Mouse (Mus musculus) kidney, adult 11 months (tissue): ENCODE measurements around the gene Tgfbr2.
A peak's percentile ranks its signal among the peaks of the same experiment; 100 is the strongest.

Source experiments
- DNase-seq: peaks from one replicate; pipeline ENCODE4 v3.0.0; 2022

Gene Tgfbr2

DNA sequence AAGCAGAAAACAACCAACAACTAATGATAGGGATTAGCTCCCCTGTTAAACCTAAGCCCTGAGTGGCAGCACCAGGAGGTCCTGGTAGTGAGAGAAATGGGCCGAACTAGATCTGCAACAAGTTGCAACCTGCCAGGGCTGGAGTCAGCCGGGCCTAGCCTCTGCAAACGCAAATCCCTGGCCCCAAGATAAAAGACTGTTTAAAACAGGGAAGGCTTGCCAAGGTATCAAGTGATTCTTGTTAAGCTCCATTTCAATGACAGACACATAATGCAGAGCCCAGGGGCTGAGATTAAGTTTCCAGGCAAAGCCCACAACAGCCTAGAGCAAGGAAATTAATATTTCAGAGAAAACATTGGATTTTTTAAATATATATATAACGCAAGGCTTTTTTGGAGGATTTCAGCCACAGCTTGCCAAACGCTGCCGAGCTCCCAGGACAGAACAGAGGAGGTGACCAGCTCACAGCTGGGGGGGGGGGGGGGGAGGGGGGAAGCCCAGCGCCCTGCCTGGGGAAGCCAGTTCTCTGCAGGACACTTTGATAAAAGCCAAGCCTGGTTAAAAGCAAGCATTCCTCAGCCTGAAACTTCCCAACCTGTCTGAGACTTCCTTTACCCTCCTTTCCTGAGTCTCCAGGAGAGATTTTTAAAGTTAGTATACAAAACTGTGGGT, 24.3 kb downstream of the Tgfbr2 start:
- DNase-seq = peak; percentile 31

DNA sequence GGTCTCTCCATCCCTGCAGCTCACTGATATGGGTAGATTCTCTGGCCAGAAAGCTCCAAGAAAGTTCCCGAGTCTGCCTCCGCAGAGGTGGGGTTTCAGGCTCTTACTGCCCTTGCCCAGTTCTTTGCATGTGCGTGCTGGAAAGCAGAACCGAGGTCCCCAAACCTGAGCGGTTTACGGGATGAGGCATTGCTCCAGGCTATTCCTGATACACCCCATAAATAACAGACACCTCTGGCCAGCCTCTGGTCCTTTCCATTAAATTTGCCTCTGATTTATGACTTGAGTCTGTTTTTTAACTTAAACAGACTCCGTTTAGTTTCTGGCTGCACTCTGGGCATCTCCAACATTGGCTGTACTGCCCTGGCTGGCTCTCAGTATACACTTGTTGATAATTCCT, 26.4 kb downstream of the Tgfbr2 start:
- no peak for DNase-seq

DNA sequence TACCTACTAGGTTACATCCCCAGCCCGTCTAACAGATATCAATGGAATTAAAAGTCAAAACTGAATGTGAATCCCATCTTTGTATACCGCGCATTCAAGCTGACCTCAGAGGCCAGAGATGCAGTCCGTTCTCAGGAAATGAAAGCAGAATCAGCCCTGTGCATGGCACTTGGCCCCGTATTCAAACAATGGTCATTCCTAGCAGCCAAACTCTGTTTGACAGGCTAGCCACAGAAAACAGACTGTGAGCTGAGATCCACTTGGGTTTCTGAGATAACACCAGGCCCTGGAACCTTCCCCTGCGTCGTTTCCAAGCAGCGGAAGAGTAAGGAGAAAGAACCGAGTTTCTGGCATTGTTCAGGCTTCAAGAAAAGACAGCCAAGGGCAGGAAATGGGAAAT, 28.9 kb downstream of the Tgfbr2 start:
- peak; percentile 29 for DNase-seq

DNA sequence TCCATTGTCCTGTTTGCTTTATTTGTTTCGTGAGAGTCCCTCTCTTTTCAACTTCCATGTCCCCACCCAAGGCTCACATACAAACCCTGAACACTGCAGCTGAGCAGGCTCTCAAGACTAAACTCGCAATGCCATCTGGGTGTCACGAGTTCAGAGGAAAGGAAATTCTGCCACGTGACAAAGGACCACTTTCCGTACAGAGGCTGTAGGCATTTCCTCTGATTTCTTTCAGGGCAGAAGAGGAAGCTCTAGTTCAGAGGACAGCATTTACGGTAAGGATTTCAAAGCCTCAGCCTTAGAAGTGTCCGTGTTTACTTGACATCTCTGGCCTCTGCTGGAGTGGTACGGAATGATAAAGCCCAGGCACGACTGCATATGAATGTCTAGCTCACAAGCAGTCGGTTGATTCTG, 29.9 kb downstream of the Tgfbr2 start:
- peak; percentile 48 for DNase-seq

DNA sequence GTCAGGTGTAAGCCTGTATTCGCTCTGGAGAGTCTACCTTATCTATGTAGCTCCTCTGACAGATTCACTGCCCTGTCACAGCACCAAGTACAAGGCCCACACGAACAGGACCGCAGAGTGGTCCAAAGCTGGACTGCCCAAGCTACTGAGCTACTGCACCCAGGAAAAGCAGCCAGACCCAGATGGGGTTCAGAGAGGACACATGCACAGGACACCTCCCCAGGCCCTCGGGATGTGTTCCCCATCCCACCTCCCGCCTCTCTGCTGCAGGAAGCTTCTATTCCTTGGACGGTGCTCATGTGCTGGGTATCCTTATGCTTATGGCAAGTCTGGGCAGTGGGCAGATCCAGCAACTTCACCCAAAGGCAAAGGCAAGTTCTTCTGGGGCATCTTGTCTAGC, 34.7 kb downstream of the Tgfbr2 start:
- no peak for DNase-seq

DNA sequence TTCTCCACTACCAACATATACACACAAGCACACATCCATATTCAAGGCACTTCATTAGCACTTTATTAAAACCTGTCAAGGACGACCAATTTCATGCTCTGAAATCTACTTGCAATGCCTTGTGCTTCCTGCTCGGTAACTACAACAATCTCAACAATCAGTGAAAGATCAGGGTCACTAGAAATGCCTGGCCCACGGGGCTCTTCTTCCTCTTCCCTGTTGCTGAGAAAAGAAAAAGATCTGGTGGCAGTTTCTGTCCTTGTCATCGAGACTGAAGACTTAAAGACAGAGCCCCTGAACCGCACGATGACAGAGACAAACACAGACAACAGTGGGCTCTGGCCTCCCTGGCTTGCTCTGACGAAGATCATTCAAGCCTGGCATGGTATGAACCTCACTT, 35.6 kb downstream of the Tgfbr2 start:
- no peak for DNase-seq

DNA sequence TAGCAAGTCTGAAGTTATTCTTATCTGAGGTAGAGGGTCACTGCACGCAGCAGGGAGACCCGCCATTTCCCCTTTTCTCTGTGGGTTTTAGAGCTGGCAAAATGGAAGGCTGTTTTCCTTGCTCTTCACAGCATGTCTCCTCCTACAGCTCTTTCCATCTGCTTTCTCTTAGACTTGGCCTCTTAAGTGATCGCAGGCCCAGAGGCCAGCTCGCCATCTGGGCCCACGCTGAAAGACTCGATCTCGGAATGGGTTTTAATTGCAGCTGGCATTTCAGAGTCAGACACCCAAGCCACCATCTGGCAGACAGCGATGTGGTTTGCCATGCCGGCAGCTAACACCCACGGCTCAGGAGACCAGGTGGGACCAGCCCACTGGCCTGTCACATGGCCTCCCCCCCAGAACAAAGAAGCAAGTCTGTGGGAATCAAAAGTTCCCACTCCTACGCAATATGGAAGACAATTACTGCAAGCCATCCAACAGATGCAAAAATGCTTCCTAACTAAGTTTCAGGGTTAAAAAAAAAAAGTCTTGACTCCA, 36.5 kb downstream of the Tgfbr2 start:
- DNase-seq = no peak

DNA sequence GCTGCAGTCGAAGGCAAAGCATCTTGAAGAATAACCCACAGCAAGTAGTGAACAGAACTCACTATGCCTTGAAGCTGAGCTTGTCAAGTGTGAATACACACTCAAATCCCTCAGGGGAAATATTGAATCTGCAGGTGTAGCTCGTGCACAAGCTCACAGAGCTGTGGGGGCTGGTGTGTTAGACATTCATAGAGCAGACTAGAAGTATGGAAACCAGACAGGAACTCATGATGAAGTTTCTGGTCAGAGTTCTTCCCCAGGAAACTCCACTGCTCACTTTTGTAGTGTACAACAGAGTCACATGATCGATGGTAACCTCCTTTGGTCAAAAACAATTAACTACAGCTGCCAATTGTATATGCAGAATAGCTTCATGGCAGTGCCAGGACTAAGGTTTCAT, 37.5 kb downstream of the Tgfbr2 start:
- DNase-seq = no peak

DNA sequence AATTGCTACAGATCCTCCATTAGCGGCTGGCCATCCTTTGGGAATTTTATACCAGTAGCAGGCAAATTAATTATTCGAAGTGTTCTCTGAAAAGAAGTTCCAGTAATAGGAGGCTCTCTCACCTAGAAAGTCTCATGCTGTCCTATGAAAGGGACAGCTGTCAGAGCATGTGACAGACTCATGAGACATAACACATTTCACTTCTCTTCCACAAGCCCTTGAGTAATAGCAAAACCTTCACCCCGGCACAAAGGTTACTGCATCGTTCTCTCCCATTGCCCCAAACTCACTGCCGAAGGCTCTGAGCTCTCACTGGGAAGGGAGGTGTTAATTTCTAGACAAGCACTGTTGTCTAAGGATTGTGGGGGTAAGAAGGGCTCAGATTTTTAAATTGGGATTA, 38.3 kb downstream of the Tgfbr2 start:
- no peak for DNase-seq

DNA sequence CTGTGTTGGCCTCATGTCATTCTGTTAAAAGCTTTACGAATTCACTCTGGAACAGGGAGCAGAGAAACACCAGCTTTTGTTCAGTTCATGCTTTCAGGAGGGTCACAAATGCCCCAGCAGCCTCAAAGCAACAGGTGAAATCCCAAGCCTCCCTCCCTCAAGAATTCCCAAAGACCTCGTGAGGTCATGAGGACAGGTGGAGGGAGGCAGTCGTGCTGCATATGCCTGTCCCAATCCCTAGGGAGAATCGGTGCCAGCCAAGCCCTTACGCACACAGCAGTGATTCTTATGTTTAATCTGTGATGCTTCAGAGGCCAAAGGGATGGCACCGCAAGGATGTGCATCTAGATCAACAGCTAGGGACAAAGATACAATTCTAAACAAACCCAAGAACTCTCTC, 39.0 kb downstream of the Tgfbr2 start:
- no peak for DNase-seq

DNA sequence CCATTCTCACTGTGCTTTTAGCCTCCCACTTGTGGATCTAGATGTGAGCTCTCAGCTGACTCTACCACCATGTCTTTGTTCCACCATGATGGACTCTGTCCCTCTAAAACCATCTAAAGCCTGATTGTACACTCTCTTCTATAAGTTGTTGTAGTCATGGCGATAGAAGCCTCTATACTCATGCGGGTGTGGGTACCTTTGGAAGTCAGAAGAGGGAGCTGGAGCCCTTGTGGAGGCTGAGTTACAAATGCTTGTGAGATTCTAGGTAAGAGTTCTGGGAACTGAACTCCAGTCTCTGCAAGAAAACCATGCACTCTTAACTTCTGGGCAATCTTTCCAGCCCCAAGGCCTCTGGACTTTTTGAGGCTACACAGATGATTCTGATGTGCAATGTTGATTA, 40.7 kb downstream of the Tgfbr2 start:
- DNase-seq = no peak

DNA sequence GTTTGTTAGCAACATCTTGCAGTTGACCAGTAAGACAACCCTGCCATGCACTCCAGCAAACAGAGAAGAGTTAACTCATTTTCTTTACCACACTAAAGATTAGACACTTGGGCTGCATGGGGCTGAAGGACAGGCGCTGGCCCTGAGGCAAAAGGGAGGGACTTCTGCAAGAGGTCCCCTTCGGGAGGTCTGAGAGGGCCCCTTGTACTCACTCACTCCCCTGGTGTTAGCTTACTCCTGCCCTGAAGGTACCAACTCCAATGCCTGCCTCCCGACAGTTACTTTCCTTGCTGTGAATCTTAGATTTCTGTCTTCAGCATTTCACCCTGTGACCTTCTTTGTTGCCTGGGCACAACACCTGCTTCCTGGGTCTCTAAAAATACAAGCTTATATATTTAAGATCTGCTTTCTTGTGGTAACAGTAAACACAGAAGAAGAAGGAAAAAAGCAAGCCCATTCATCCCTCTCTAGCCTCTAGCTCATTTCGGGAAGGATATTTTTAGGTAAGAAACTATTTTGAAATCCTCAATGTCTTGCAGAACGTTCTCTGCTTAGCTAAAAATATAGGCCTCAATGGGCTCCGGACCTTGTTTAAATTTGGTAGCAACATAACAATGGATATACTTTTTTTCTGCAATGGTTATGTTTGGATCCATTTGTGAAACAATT, 41.7 kb downstream of the Tgfbr2 start:
- no peak for DNase-seq

DNA sequence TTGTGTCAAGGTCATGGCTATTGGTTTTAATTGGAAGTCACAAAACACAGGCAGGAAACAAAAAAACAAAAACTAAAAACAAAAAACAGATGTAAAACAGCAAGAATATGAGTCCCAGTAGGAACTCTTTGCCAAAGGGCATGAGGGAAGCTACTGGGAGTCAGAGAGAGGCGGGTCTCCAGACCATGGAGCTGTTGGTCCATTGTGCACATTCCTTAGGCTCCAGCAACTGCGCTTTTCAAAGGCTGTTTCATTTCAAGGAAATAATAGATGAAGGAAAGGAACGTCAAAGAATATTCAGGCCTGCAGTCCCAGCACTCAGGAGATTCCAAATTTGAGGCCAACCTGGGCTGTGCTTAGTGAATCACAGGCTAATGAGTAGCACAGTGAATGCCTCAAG, 46.3 kb downstream of the Tgfbr2 start:
- no peak for DNase-seq

DNA sequence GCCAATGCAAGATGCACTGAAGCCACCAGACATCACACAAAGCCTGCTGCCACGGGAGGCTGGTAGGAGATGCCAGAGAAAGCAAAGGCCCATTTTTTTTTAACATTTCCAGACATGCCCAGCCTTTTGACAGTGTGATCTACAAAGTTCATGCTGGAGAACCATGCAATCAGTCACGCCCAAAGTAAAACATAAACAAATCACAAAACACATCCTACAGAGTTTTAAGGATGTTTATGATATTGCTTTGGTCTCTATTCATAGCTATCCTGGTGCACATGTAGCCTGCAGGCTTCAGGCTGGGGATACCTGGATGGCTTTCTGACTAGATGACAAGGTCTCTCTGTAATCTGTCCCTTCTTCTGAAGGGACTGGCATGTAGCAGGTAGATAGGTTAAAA, 46.8 kb downstream of the Tgfbr2 start:
- no peak for DNase-seq

DNA sequence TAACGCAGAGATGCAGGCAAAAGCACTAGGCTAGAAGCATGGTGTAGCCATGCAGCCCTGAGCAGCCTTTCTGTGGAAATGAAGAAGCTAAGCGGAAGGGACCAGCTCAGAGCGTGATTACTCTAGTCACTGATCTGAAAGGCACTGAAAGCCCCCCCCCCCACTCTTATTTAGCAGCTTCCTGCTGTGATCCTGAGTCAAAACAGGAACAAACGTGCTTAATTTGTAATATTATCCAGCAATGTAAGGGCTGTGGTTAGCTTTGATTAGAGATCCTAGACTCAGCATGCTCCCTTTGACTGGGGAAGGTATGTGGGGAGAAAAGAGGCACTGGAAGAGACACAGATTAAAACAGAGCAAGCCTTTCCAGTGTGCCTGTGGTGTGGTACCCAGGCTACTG, 48.7 kb downstream of the Tgfbr2 start:
- DNase-seq = no peak

DNA sequence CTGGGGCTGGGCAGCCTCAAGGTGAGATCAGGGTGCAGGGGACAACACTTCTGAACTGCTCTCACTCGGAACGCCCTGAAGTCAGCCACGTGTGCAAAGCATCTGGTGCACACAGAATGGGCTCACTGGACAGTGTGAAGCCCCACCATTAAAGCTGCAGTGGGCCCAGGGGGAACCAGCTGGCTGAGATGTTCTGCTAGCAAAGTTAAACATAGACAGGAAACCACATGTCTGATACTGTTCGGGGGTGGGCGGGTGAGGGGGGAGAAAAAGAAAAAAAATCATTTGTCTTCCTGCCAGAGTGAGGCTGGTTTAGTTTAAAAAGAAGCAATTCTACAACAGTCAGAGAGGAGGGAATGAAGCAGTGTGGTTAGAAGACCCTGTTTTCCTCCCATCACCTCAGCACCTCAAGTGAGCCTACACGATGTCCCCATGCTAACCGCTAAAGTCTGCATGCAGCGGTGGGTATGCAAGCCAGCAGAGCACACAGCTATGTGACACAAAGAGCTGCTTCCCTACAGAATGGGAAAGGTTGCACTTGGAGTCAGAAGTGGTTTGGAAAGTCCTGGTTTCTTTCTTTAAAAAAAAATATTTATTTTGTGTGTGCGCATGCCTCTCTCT, 52.1 kb downstream of the Tgfbr2 start:
- DNase-seq = no peak

DNA sequence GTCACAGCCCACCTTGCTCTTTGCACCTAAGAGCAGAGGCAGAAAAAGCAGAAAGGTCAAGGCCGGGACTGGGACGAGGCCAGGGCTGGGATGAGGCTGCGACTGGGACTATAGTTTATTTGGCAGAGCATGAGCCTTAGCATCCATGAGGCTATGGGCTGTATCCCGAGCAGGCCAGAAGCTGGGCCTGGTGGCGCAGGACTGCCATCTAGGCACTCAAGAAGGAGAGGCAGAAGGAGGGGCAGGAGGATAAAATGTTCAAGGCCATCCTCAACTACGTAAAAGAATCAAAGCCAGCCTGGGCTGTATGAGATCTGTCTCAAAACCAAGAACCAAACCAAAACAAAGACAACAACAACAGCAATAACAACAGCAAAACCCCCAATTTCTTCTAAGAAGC, 52.6 kb downstream of the Tgfbr2 start:
- DNase-seq = no peak

DNA sequence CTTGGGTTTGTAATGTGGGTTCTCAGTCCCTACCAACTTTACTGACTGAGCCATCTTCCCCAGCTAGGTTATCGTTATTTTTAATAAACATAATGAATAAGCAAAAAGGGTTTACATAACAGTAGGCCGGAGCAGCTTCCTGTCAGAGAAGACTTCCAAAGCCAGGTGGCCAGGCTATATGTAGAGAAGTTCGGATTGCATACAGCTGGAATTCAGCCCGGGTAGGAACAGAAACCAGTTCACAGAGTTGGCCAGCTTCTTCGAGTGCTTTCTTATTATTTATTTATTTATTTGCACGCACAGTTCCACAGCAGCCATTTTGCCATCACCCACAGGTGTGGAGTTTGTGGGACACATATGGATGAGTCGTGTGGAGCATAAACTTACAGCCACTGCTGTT, 53.7 kb downstream of the Tgfbr2 start:
- no peak for DNase-seq

DNA sequence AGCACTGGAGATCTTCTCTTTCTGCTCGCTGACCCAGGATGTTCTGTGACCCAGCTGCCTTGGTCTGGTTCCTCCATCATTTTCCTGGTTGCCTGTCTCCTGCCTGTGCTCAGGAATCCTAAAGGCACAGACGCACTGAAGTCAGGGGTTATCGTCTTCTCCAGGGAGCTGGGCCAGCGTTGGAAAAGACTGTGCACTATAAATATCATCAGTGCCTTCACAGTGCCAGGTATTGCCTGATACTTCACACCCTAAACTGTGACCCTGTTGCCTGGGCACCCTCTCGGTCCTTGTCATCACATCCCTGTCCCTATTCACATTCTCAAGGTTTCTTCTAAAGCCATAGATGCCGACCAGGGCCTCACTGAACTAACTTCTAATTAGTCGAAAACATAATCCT, 55.2 kb downstream of the Tgfbr2 start:
- no peak for DNase-seq

DNA sequence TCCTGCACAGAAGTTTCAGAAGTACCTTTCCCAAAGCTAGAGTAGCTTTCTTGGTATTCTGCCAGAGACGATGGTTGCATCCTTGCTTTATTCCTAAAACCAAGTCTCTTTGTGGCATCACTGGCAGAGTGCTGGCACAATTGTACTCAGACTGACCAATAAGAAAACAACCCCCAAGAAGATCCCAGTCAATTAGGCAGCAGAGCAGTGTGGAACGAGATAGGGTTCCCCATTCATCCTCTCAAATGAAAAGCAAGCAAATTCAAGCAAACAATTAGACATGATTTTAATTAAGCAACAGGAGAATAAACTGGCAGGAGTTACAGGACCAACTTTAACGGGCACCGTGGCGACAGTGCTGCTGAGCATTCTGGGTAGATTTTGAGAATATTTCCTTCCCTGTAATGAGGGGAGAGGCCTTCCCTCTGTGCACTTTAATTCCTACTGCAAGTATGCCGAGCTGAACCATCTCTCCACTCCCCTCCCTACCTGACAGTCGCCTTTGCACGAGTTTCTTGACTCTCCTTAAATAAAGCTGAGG, 56.8 kb downstream of the Tgfbr2 start:
- no peak for DNase-seq

DNA sequence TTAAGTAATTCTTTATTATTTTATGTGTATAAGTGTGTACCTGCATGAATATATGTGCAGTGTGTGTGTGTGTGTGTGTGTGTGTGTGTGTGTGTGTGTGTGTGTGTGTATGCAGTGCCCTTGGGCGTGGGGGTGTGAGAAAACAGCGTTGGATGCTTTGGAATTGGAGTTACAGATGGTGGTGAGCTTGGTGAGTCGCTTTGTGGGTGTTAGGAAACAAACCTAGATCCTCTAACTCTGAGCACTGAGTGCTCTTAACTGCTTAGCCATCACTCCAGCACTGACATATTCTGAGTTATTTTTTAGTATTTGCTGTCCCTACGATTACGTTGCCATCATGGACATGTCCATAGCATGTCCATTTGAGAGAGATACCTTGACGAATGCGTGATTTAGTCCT, 59.3 kb downstream of the Tgfbr2 start:
- DNase-seq = no peak

DNA sequence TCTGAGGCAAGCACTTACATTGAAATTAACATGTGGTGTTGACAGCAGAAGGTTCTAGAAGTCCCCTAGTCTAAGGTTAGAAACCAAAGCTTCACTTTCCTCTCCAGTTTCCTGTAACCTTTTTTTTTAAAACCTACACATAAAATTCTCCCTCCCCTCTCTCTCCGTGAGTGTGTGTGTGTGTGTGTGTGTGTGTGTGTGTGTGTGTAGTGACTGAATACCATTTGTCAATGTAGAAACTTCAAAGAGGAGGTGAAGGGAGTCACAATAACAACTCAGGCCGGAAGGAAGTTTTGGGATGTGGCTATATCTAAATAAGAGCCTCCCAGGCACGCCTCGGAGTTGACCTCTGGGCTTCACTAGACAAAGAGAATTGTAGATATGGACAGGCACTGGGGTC, 60.8 kb downstream of the Tgfbr2 start:
- DNase-seq = peak; percentile 72

DNA sequence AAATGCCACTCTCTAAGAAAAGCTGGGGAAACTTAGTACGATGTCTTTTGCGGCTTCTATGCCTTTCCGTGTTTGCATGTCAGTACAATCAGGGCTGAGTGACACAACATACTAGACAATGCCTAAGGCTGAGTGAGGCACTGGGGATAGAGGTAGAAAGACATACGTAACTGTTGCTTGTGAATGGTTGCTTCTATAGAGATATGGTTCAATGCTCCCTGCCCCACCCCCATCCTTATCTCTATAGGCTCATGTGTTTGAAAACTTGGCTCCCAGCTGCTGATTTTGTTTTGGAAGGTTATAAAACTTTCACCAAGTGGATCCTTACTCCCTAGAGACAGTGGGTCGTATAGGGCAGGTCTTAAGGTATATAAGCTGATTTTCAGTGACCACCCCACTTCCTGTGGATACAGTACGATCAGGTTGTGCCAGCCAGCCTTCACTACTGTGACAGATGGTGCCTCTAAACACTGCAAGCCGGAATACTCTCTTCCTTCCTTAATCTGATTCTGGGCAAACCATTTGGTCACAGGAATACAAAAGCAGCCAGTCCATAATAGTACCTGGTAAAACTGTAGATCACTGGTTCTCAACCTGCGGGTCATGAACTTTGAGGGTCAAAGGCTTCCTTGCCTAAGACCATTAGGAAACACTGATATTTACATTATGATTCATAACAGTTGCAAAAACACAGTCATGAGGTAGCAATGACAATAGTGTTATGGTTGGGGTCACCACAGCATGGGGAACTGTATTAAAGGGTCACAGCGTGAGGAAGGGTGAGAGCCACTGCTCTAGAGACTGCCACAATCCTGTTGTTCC, 63.8 kb downstream of the Tgfbr2 start:
- DNase-seq = no peak
